Comparison of ENCODE assay signal across 8 mouse cellular contexts in the genomic region with DNA sequence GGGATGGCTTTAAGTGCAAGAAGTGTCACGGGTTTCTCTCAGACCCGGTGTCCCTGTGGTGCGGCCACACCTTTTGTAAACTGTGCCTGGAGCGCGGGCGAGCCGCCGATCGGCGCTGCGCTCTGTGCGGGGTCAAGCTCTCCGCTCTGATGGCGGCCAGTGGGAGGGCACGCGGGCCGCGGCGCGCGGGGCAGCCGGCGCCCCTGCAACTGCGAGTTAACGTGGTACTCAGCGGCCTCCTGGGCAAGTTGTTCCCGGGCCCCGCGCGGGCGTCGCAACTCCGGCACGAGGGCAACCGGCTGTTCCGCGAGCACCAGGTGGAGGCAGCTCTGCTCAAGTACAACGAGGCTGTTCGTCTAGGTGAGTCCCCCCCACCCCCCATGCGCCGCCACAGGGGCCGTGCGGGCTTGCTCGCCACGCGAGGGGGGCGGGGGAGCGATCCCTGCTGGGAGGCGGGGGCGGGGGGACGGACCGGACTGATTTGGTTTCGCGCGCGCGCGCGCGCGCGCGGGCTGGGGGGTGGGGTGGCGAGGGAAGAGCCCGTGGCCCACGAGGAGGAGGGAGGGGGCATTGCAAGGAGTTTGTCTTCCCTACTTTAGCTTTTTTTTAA. TPM values are rescaled to one million over a fixed set of nuclear protein-coding genes. Genes with fewer than 3 reads are reported as not detected.
A peak's percentile ranks its signal among the peaks of the same experiment; 100 is the strongest.
DNase-seq lines count a peak whose midpoint lies in the region; ATAC-seq and TF ChIP-seq lines count a peak whose summit lies in the region.

No protein-coding gene starts in this region.

- H3K36me3 ChIP-seq in E14TG2a.4 (ENCODE audit: insufficient read depth, low read length) = no peaks in the 10 kb centered on the region
- no peaks in the 10 kb centered on the region for H3K36me3 ChIP-seq in heart, embryonic 13.5 days
- H3K36me3 ChIP-seq in kidney, embryonic 16.5 days (ENCODE audit: insufficient read depth, low read length) = no peaks in the 10 kb centered on the region

- peaks cover 4% of the 10 kb centered on the region for H3K4me1 ChIP-seq in E14TG2a.4 (replicated peaks; ENCODE audit: low read depth, low read length)
- no peaks in the 10 kb centered on the region for H3K4me1 ChIP-seq in heart, embryonic 13.5 days
- H3K4me1 ChIP-seq in kidney, embryonic 16.5 days (ENCODE audit: insufficient read depth, low read length) = no peaks in the 10 kb centered on the region

- peak; percentile 21 for DNase-seq in gastrocnemius, adult 2 months
- DNase-seq in gastrocnemius, adult 18-20 months (ENCODE audit: low spot score) = no peak
- peak; percentile 24 to 29 for DNase-seq in cerebellum, postnatal 14 days
- peak; percentile 3 for DNase-seq in lung, postnatal 36 days
- peak; percentile 56 for DNase-seq in testis, postnatal 14 days (ENCODE audit: low spot score)

- peak overlapping the region; percentile 80 for H3K4me3 ChIP-seq in gastrocnemius, adult 2 months
- H3K4me3 ChIP-seq in E14TG2a.4 (replicated peaks; ENCODE audit: low read length) = peak overlapping the region; percentile 71
- H3K4me3 ChIP-seq in heart, embryonic 13.5 days = peak overlapping the region; percentile 51
- peak overlapping the region; percentile 49 for H3K4me3 ChIP-seq in kidney, embryonic 16.5 days (ENCODE audit: low read length)

- H3K9ac ChIP-seq in heart, embryonic 13.5 days = peak overlapping the region; percentile 17; the same call in 1 of the 2 replicates
- H3K9ac ChIP-seq in kidney, embryonic 16.5 days (replicated peaks; ENCODE audit: low read length) = peak overlapping the region; percentile 50

- H3K27ac ChIP-seq in gastrocnemius, adult 2 months = peak overlapping the region; percentile 72
- H3K27ac ChIP-seq in heart, embryonic 13.5 days (replicated peaks) = no peak overlapping the region
- no peak overlapping the region for H3K27ac ChIP-seq in kidney, embryonic 16.5 days (ENCODE audit: low read length)

- WGBS in heart, embryonic 13.5 days = 15% methylated on average over 39 of the region's 66 CpGs
- WGBS in kidney, embryonic 16.5 days = 20% methylated on average over 35 of the region's 66 CpGs

- peak overlapping the region; percentile 75 for H3K4me2 ChIP-seq in heart, embryonic 13.5 days
- peak overlapping the region; percentile 83 for H3K4me2 ChIP-seq in kidney, embryonic 16.5 days (replicated peaks; ENCODE audit: low read depth, low read length)

- H3K9me3 ChIP-seq in E14TG2a.4 (ENCODE audit: low read length) = no peaks in the 10 kb centered on the region
- no peaks in the 10 kb centered on the region for H3K9me3 ChIP-seq in heart, embryonic 13.5 days
- peaks cover 5% of the 10 kb centered on the region; the same call in 1 of the 2 replicates for H3K9me3 ChIP-seq in kidney, embryonic 16.5 days (ENCODE audit: low read length)

- TF ChIP-seq CTCF in gastrocnemius, adult 2 months (IDR thresholded peaks at IDR 0.05) = no peak
- no peak for TF ChIP-seq CTCF in E14TG2a.4 (conservative IDR thresholded peaks at IDR 0.05; ENCODE audit: low read length)

- H3K27me3 ChIP-seq in E14TG2a.4 (ENCODE audit: insufficient read depth, low read length) = peaks cover 57% of the 10 kb centered on the region
- peaks cover 69% of the 10 kb centered on the region for H3K27me3 ChIP-seq in heart, embryonic 13.5 days (replicated peaks)
- H3K27me3 ChIP-seq in kidney, embryonic 16.5 days (ENCODE audit: insufficient read depth, low read length) = peaks cover 15% of the 10 kb centered on the region

- no peak for ATAC-seq in heart, embryonic 13.5 days (ENCODE audit: extremely low read depth, insufficient number of reproducible peaks, low FRiP score, low TSS enrichment)
- peak; percentile 35; the same call in 1 of the 2 replicates for ATAC-seq in kidney, embryonic 16.5 days (ENCODE audit: low FRiP score, low TSS enrichment)

- intact Hi-C loops in gastrocnemius, adult 2 months (cut with DNase I) = loop anchor here (5.0 kb wide), 1 partner anchor 102 kb away; no protein-coding TSS in a partner anchor

RNA-seq across cellular contexts. Expression of a gene that starts 1.0 kb away (rescaled TPM):
- total RNA-seq in gastrocnemius, adult 2 months (2021) = 1 to 10 TPM; 1.4 to 1.6 TPM
- 1 to 10 TPM in 1 of 2 experiments, under 1 TPM in 1; 0.96 to 2.3 TPM for total RNA-seq in gastrocnemius, adult 18-20 months (2021)
- 0.20 and 0.32 TPM in 2 replicates for polyA plus RNA-seq in heart, embryonic 13.5 days (2015; fragmentation: Nextera tagmentation; extraction: Ambion mirVana)
- polyA plus RNA-seq in kidney, embryonic 16.5 days (2015; fragmentation: Nextera tagmentation; extraction: Ambion mirVana) = 0.17 and 0.24 TPM in 2 replicates
